11 mouse cellular contexts compared by ENCODE assay signal in genomic region chr1:127444836-127445485, GRCm38 (mm10).
DNase-seq lines count a peak whose midpoint lies in the region; ATAC-seq and TF ChIP-seq lines count a peak whose summit lies in the region.
"Had no signal": no experiment of that assay in that cellular context is flagged by ENCODE, and none has a peak within 500 bp of the region (broad histone marks: within the 10 kb centered on the region; RNA-seq: fewer than 3 reads in every experiment).

No protein-coding gene starts in this region.

- H3K36me3 ChIP-seq in heart, embryonic 10.5 days: peaks cover 22% of the 10 kb centered on the region
- peaks cover 10% of the 10 kb centered on the region; the same call in 1 of the 2 replicates for H3K36me3 ChIP-seq in hindbrain, postnatal 0 days (ENCODE audit: insufficient read depth, low read length)
- H3K36me3 ChIP-seq: liver, embryonic 15.5 days had no signal

- H3K9me3 ChIP-seq in heart, embryonic 10.5 days: no peaks in the 10 kb centered on the region
- no peaks in the 10 kb centered on the region for H3K9me3 ChIP-seq in hindbrain, postnatal 0 days (ENCODE audit: low read length)
- H3K9me3 ChIP-seq: liver, embryonic 15.5 days; stomach, embryonic 15.5 days had no signal

- TF ChIP-seq CTCF in hindbrain, postnatal 0 days (IDR thresholded peaks at IDR 0.05; ENCODE audit: low read depth): no peak

- no peaks in the 10 kb centered on the region for H3K27me3 ChIP-seq in heart, embryonic 10.5 days (ENCODE audit: insufficient read depth, poor library complexity, severe bottlenecking)
- H3K27me3 ChIP-seq in hindbrain, postnatal 0 days (ENCODE audit: insufficient read depth, low read length): no peaks in the 10 kb centered on the region
- H3K27me3 ChIP-seq: liver, embryonic 15.5 days; stomach, embryonic 15.5 days had no signal

- no peak overlapping the region for H3K4me3 ChIP-seq in heart, embryonic 10.5 days
- H3K4me3 ChIP-seq in hindbrain, postnatal 0 days (ENCODE audit: low read length): no peak overlapping the region
- H3K4me3 ChIP-seq: liver, embryonic 15.5 days; stomach, embryonic 15.5 days had no signal

- no peak for ATAC-seq in erythroid progenitor cell, adult 5-6 weeks (replicated peaks; ENCODE audit: low FRiP score, poor library complexity, severe bottlenecking)
- ATAC-seq in hindbrain, postnatal 0 days: no peak
- ATAC-seq: forebrain, embryonic 14.5 days had no signal

- 43% methylated on average over 5 of the region's 5 CpGs for WGBS in heart, embryonic 10.5 days
- WGBS in hindbrain, postnatal 0 days: 58% methylated on average over 5 of the region's 5 CpGs

- intact Hi-C loops in gastrocnemius, postnatal 36 days (cut with DNase I): no loop called here

- no peak overlapping the region for H3K4me2 ChIP-seq in hindbrain, postnatal 0 days (ENCODE audit: low read depth, low read length)
- H3K4me2 ChIP-seq: liver, embryonic 15.5 days; stomach, embryonic 15.5 days had no signal

- DNase-seq in gastrocnemius, adult 18-20 months (ENCODE audit: low spot score): peak; percentile 20
- DNase-seq in gastrocnemius, postnatal 36 days: no peak
- DNase-seq in 3T3-L1 (ENCODE audit: low read depth, low spot score): peak; percentile 79
- DNase-seq in heart, embryonic 10.5 days (ENCODE audit: low spot score): no peak
- DNase-seq in kidney, postnatal 14 days: peak; percentile 81
- DNase-seq in spleen, postnatal 36 days (ENCODE audit: low spot score in 2 of 2): no peak
- DNase-seq in hindbrain, postnatal 0 days (ENCODE audit: low spot score): no peak

- H3K9ac ChIP-seq in hindbrain, postnatal 0 days (replicated peaks; ENCODE audit: low read length): no peak overlapping the region
- H3K9ac ChIP-seq: liver, embryonic 15.5 days; stomach, embryonic 15.5 days had no signal

- peaks cover 47% of the 10 kb centered on the region for H3K4me1 ChIP-seq in heart, embryonic 10.5 days
- H3K4me1 ChIP-seq in hindbrain, postnatal 0 days (ENCODE audit: insufficient read depth, low read length): no peaks in the 10 kb centered on the region
- H3K4me1 ChIP-seq: liver, embryonic 15.5 days had no signal

- peak overlapping the region; percentile 49; the same call in 1 of the 2 replicates for H3K27ac ChIP-seq in heart, embryonic 10.5 days
- no peak overlapping the region for H3K27ac ChIP-seq in hindbrain, postnatal 0 days
- H3K27ac ChIP-seq: liver, embryonic 15.5 days; stomach, embryonic 15.5 days had no signal

Comparison
In these comparisons a context has a peak if more than half of its experiments do, and no peak if none do; other contexts are left out.
1. DNase-seq: peak in gastrocnemius, adult 18-20 months (single experiment), 3T3-L1 (single experiment) and kidney, postnatal 14 days (single experiment); none in gastrocnemius, postnatal 36 days (0 of 2), heart, embryonic 10.5 days (single experiment), spleen, postnatal 36 days (0 of 2) and hindbrain, postnatal 0 days (single experiment).